Mouse (Mus musculus) midbrain, embryonic 16.5 days (tissue): ENCODE measurements around the gene Pdia5. TPM values are rescaled to one million over a fixed set of nuclear protein-coding genes. Genes with fewer than 3 reads are reported as not detected.

ENCODE experiments used
- ATAC-seq: fragments of 200-750 bp; cut with Nextera tagmentation; 2 replicates; pipeline ENCODE4 v1.8.0; 2017; ENCODE audit warnings: moderate TSS enrichment
- H3K27ac ChIP-seq: fragments of 300-500 bp; sonication (generic); 2 replicates; pipeline ENCODE4 v1.5.1; 2014; ENCODE audit warnings: mild to moderate bottlenecking, low read length, mixed read lengths
- H3K27me3 ChIP-seq: fragments of 300-500 bp; sonication (generic); 2 replicates; pipeline ENCODE4 v1.6.1; 2014; ENCODE audit warnings: low read depth, low read length, mixed read lengths; ENCODE audit not compliant: control insufficient read depth, insufficient read depth
- H3K36me3 ChIP-seq: fragments of 300-500 bp; sonication (generic); 2 replicates; pipeline ENCODE4 v1.6.1; 2014; ENCODE audit warnings: mild to moderate bottlenecking, low read length, moderate library complexity, mixed read lengths; ENCODE audit not compliant: control insufficient read depth, insufficient read depth
- H3K4me1 ChIP-seq: fragments of 300-500 bp; sonication (generic); 2 replicates; pipeline ENCODE4 v1.6.1; 2014; ENCODE audit warnings: mild to moderate bottlenecking, low read length, mixed read lengths; ENCODE audit not compliant: control insufficient read depth, insufficient read depth
- H3K4me2 ChIP-seq: fragments of 300-500 bp; sonication (generic); 2 replicates; pipeline ENCODE4 v1.6.1; 2014; ENCODE audit warnings: mild to moderate bottlenecking, low read length, mixed read lengths
- H3K4me3 ChIP-seq: fragments of 300-500 bp; sonication (generic); 2 replicates; pipeline ENCODE4 v1.5.1; 2014; ENCODE audit warnings: low read depth, mild to moderate bottlenecking, low read length, moderate library complexity, mixed read lengths
- H3K9ac ChIP-seq: fragments of 300-500 bp; sonication (generic); 2 replicates; pipeline ENCODE4 v1.6.1; 2014; ENCODE audit warnings: low read depth, low read length, mixed read lengths
- H3K9me3 ChIP-seq: fragments of 300-500 bp; sonication (generic); replicated peaks from 2 replicates; pipeline ENCODE4 v1.6.1; 2014; ENCODE audit warnings: mild to moderate bottlenecking, low read length, mixed read lengths; ENCODE audit not compliant: control insufficient read depth, poor library complexity, severe bottlenecking
- WGBS: fragments of 180-500 bp; shearing (Covaris S2); extraction: QIAGEN DNeasy Blood & Tissue Kit; methylation state at CpG from one replicate; pipeline ENCODE4 v1.1.7; 2014; 5-methylcytosine and 5-hydroxymethylcytosine counted together
- polyA plus RNA-seq: library from polyadenylated mRNA; unstranded; fragments of >200 nt; fragmentation: Nextera tagmentation; extraction: Ambion mirVana; gene quantifications from 2 replicates; pipeline ENCODE4 v1.2.1, GENCODE M21; 2015

Pdia5 gene
- polyA plus RNA-seq, 1 experiment from 2014 or later = 12.0 TPM

DNA sequence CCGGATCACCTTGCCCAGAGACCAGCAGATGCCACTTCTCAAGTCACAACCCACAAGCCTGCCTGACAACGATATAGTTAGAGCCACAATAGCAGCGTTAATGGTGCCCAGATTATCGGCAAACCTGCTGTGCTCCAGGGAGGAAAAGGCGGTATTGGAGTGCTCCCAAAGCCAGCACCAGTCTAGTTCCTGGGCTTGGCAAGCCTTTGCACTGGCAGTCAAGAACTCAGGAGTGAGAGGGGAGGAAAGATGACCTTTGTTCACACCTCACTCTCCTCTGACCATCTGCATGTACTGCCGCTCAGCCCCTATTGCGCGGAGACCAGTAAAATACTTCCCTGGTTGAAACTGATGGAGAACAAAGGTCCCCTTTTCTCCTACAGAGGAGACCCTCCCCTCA, 19.7 kb downstream of the Pdia5 start:
- no peaks in the 10 kb centered on the region for H3K36me3 ChIP-seq
- H3K4me3 ChIP-seq = no peak overlapping the region
- H3K27ac ChIP-seq = no peak overlapping the region
- 81% methylated on average over 8 of the region's 8 CpGs for WGBS
- no peak for ATAC-seq
- H3K4me2 ChIP-seq = no peak overlapping the region
- no peaks in the 10 kb centered on the region for H3K27me3 ChIP-seq
- no peak overlapping the region for H3K9ac ChIP-seq
- no peaks in the 10 kb centered on the region; the same call in 1 of the 2 replicates for H3K4me1 ChIP-seq
- no peaks in the 10 kb centered on the region for H3K9me3 ChIP-seq

DNA sequence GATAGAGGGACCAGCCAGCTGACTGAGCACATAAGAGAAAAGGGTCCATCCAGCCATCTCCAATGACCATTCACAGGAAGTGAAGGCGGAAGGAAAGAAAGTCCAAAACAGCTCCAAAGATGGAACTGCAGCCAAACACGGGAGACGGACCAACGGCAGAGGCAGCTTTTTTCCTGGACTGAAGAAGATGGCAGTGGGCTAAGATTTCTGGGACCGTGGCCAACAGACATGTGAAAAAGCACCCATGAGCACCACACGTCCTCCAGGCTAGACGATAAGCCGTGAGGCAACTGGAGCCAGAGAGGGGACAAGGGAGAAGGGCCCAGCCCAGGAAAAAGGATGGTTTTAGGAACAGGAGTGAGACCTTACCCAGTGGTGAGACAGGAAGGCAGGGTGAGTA, 20.6 kb downstream of the Pdia5 start:
- H3K27ac ChIP-seq = no peak overlapping the region
- no peak overlapping the region for H3K4me2 ChIP-seq
- no peaks in the 10 kb centered on the region; the same call in 1 of the 2 replicates for H3K4me1 ChIP-seq
- no peak for ATAC-seq
- no peaks in the 10 kb centered on the region for H3K27me3 ChIP-seq
- 81% methylated on average over 8 of the region's 8 CpGs for WGBS
- no peak overlapping the region for H3K4me3 ChIP-seq
- H3K9me3 ChIP-seq = no peaks in the 10 kb centered on the region
- no peak overlapping the region for H3K9ac ChIP-seq
- H3K36me3 ChIP-seq = no peaks in the 10 kb centered on the region

DNA sequence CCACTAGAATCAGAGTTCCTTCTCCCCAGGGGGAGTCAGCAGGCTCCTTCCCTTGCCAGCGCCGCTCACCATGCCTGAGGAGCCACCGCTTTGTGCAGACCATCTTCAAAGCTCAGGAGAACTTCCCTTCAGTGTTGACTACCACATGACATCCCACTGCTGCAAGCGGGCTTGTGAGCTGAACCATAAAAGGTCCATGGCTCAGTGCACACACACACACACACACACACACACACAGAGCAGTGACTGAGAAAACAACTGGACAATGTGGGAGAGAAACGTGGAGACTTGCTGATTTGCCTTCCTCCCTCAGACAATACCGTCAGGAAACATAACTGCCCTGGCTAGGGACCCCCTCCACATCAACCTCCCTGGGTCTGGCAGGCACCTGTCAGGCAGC, 21.7 kb downstream of the Pdia5 start:
- Histone ChIP-seq H3K27me3 (no peaks in the 10 kb centered on the region), H3K27ac (no peak overlapping the region), H3K4me3 (no peak overlapping the region), H3K4me1 (peaks cover 4% of the 10 kb centered on the region; the same call in 1 of the 2 replicates), H3K36me3 (no peaks in the 10 kb centered on the region), H3K9ac (no peak overlapping the region), H3K9me3 (no peaks in the 10 kb centered on the region), H3K4me2 (no peak overlapping the region)
- ATAC-seq = no peak
- WGBS = 70% methylated on average over 6 of the region's 6 CpGs

DNA sequence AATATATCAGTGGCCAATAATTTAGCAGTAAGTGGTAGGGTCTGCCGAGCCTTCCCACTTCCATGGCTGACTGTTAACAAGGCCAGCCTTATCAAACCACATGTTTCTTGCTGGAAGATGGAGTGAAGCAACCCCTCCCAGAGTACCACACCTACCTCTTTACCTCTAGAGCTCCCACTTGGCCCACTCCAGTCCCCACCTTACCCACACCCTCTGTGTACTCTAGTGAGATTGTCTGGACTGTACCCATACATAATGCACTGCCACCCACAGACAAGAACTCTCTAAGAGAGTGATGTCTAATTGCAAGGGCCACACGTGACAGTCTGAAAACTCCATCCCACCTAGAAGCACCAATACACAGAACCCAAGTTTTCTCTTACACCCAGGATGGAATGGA, 23.6 kb downstream of the Pdia5 start:
- no peaks in the 10 kb centered on the region for H3K36me3 ChIP-seq
- no peaks in the 10 kb centered on the region for H3K9me3 ChIP-seq
- H3K27me3 ChIP-seq = no peaks in the 10 kb centered on the region
- no peak overlapping the region for H3K4me3 ChIP-seq
- H3K27ac ChIP-seq = no peak overlapping the region
- ATAC-seq = no peak
- H3K4me2 ChIP-seq = no peak overlapping the region
- H3K4me1 ChIP-seq = peaks cover 4% of the 10 kb centered on the region; the same call in 1 of the 2 replicates
- no peak overlapping the region for H3K9ac ChIP-seq
- 95% methylated on average over 2 of the region's 2 CpGs for WGBS

DNA sequence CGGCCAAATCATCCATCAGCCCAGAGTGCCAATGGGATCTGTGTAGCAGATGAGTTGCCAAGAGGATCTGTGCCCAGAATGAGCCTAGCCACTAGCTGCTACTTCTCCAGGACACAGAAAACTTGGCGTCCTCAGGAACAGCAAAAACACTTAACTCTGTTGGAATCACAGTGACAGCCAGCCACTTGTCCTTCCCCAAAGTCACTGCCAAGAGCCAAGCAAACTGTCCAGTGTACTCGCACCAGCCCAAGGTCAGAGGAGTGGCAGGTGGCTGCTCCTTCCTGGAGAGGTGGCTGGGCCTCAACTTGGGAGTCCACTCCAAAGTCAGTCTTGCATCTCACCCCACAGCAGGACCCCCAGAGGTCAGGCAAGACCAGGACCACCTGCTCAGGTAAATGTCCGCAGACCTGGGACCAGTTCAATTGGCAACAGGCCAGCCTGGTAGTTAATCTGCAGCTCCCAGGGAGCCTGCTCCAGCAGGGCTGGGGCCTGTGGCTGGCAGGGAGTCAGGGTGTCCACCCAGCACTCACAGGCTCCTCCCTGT, 24.8 kb downstream of the Pdia5 start:
- Histone ChIP-seq H3K27me3 (no peaks in the 10 kb centered on the region), H3K4me2 (no peak overlapping the region), H3K4me3 (no peak overlapping the region), H3K36me3 (no peaks in the 10 kb centered on the region), H3K4me1 (peaks cover 4% of the 10 kb centered on the region; the same call in 1 of the 2 replicates), H3K9ac (no peak overlapping the region), H3K27ac (no peak overlapping the region), H3K9me3 (no peaks in the 10 kb centered on the region)
- 81% methylated on average over 4 of the region's 4 CpGs for WGBS
- ATAC-seq = no peak; the same call in 1 of the 2 replicates

DNA sequence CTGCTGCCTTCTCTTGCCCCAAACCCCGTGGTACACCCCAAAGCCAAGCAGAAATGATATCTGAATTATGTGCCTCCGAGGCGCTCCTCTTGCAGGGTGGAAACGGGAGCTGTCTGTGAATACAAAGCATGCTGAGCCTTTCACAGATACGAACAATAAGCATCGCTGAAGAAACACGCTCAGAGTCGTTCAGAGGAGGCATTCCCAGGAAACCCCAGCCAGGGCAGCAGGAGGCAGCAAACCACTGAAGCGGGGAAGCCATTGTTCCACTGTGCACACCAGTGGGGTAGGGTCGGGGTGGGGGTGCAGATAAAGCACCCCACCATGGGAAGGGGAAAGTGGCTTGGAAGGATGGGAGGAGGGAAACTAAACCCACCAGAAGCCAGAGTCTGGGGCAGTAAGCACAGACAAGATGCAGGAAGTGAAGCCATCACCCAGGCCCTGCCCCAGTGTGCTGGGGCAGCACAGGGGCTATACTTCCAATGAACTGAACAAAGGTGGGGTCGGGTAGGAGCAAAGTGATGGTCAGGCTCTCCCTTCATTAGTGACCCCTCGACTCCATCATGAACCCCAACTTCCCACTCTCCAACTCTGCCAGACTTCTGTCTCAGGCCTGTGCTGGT, 25.9 kb downstream of the Pdia5 start:
- no peak overlapping the region for H3K4me3 ChIP-seq
- no peaks in the 10 kb centered on the region for H3K27me3 ChIP-seq
- H3K4me2 ChIP-seq = no peak overlapping the region
- WGBS = 11% methylated on average over 12 of the region's 12 CpGs
- ATAC-seq = peak; percentile 47
- 0 out of 2 replicates have a peak overlapping the region, but pooled peaks have one; percentile 3 for H3K27ac ChIP-seq
- H3K9me3 ChIP-seq = no peaks in the 10 kb centered on the region
- no peaks in the 10 kb centered on the region for H3K36me3 ChIP-seq
- peaks cover 4% of the 10 kb centered on the region; the same call in 1 of the 2 replicates for H3K4me1 ChIP-seq
- no peak overlapping the region; the same call in 1 of the 2 replicates for H3K9ac ChIP-seq

DNA sequence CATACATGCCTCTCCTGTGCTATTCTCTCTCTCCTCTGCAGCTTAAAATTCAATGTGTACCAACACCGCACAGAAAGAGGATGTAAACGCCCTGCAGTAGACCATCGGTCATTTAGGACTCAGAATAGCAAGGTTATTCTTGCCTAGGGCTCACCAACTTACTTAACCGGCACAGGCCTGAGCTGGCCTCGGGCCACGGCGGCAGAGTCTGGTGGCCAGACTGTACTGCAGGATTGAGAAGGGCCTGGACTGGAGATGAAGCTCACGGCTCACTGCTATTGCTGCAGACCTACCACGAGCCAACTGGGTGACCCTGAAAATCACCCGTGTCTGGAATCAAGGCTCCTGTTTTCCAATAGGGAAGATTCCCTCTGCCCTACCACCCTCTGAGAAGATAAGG, 27.0 kb downstream of the Pdia5 start:
- 85% methylated on average over 10 of the region's 10 CpGs for WGBS
- Histone ChIP-seq H3K27ac (no peak overlapping the region), H3K36me3 (no peaks in the 10 kb centered on the region), H3K9ac (no peak overlapping the region), H3K9me3 (no peaks in the 10 kb centered on the region), H3K27me3 (no peaks in the 10 kb centered on the region), H3K4me2 (no peak overlapping the region), H3K4me1 (peaks cover 4% of the 10 kb centered on the region; the same call in 1 of the 2 replicates), H3K4me3 (no peak overlapping the region)
- no peak for ATAC-seq

DNA sequence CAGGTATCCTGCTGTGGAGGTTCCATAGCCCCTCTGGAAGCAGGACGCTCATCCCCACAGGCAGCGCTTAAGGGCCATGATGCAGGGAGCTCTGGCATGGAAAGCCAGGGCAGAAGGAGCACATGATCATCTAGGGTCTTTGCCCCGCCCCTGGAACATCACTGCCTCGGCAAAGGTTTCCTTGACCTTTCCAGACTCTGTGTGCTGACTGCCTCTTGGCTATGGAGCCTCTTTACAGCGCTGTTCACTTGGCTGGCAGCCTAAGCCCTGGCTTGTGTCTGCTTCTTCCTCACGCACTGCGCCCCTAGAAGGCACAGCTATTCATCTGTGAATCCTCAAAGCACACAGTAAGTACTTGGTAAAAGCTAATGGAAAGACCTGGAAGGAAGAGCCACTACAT, 27.7 kb downstream of the Pdia5 start:
- H3K4me2 ChIP-seq = no peak overlapping the region
- no peaks in the 10 kb centered on the region for H3K27me3 ChIP-seq
- H3K9me3 ChIP-seq = no peaks in the 10 kb centered on the region
- H3K27ac ChIP-seq = no peak overlapping the region
- 70% methylated on average over 7 of the region's 7 CpGs for WGBS
- H3K4me1 ChIP-seq = peaks cover 4% of the 10 kb centered on the region; the same call in 1 of the 2 replicates
- no peak overlapping the region for H3K4me3 ChIP-seq
- no peaks in the 10 kb centered on the region for H3K36me3 ChIP-seq
- no peak for ATAC-seq
- no peak overlapping the region for H3K9ac ChIP-seq

DNA sequence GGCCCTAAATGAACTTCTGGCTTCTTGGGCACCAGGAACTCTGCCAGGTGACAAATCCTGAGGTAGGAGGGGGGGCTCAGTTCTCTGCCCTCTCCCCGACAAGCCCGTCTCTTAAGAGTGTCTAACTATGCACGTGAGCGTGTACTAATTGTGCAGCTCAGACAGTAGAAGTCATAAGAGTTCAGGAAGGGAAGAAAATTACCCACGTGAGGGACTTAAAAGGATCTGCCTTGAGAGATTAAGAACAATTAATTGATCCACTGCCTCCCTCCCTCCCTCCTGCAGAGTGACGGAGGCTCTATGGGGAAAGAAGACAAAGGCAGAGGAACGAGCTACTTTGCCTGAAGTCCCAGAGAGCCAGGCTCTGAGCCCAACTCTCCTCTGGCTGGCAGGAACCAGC, 31.1 kb downstream of the Pdia5 start:
- WGBS = 29% methylated on average over 6 of the region's 7 CpGs
- no peak overlapping the region for H3K4me2 ChIP-seq
- H3K9ac ChIP-seq = no peak overlapping the region
- H3K9me3 ChIP-seq = no peaks in the 10 kb centered on the region
- peaks cover 2% of the 10 kb centered on the region; the same call in 1 of the 2 replicates for H3K4me1 ChIP-seq
- H3K27me3 ChIP-seq = no peaks in the 10 kb centered on the region
- H3K4me3 ChIP-seq = no peak overlapping the region
- H3K27ac ChIP-seq = no peak overlapping the region
- ATAC-seq = no peak
- H3K36me3 ChIP-seq = no peaks in the 10 kb centered on the region
